Mouse (Mus musculus) embryonic facial prominence, embryonic 12.5 days (tissue): ENCODE data around the gene Gpx4. TPM values are rescaled to one million over a fixed set of nuclear protein-coding genes. Genes with fewer than 3 reads are reported as not detected.
A peak's percentile ranks its signal among the peaks of the same experiment; 100 is the strongest.

ENCODE experiments used
- ATAC-seq: fragments of 200-750 bp; cut with Nextera tagmentation; 2 replicates; pipeline ENCODE4 v1.8.0; 2017; ENCODE audit not compliant: insufficient number of reproducible peaks, insufficient read depth, low FRiP score, low TSS enrichment
- H3K27ac ChIP-seq: fragments of 300-500 bp; sonication (generic); 2 replicates; pipeline ENCODE4 v1.5.1; 2016; ENCODE audit warnings: mild to moderate bottlenecking
- H3K27me3 ChIP-seq: fragments of 300-500 bp; sonication (generic); 2 replicates; pipeline ENCODE4 v1.6.1; 2016; ENCODE audit warnings: mild to moderate bottlenecking, moderate library complexity
- H3K36me3 ChIP-seq: fragments of 300-500 bp; sonication (generic); 2 replicates; pipeline ENCODE4 v1.6.1; 2016; ENCODE audit warnings: mild to moderate bottlenecking
- H3K4me1 ChIP-seq: fragments of 300-500 bp; sonication (generic); 2 replicates; pipeline ENCODE4 v1.6.1; 2016
- H3K4me2 ChIP-seq: fragments of 300-500 bp; sonication (generic); replicated peaks from 2 replicates; pipeline ENCODE4 v1.6.1; 2016; ENCODE audit warnings: mild to moderate bottlenecking, moderate library complexity
- H3K4me3 ChIP-seq: fragments of 300-500 bp; sonication (generic); 2 replicates; pipeline ENCODE4 v1.5.1; 2016; ENCODE audit warnings: mild to moderate bottlenecking
- H3K9ac ChIP-seq: fragments of 300-500 bp; sonication (generic); 2 replicates; pipeline ENCODE4 v1.6.1; 2016; ENCODE audit warnings: mild to moderate bottlenecking, moderate library complexity
- H3K9me3 ChIP-seq: fragments of 300-500 bp; sonication (generic); 2 replicates; pipeline ENCODE4 v1.6.1; 2016; ENCODE audit warnings: mild to moderate bottlenecking, moderate library complexity
- whole genome bisulfite sequencing: fragments of 180-500 bp; shearing (Covaris S2); methylation state at CpG from one replicate; pipeline ENCODE4 v1.1.7; 2016; 5-methylcytosine and 5-hydroxymethylcytosine counted together
- polyA plus RNA-seq: library from polyadenylated mRNA; unstranded; fragments of >200 nt; fragmentation: Nextera tagmentation; extraction: Ambion mirVana; gene quantifications from 2 replicates; pipeline ENCODE4 v1.2.1, GENCODE M21; 2016

The Gpx4 gene
- polyA plus RNA-seq, 1 experiment from 2014 or later: 475 TPM

DNA sequence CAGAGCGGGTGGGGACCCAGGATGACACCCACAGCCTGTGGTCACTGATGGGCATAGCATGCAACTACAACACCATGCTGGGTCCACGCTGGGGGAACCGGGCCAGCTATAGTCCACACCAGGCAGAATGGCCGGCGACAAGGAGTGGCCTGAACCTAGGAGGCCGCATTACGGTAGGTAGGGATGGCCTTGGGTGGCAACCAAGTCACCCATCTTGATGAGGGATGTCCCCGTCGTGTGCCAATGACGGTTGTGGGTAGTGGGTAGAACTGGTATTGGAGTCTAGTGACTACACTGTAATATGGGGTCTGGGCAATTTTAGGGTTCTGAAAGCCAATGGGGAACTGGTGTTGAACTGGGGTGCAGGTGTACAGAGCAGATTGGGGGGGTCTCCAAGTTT lies 30.0 kb upstream of the Gpx4 start:
- H3K4me1 ChIP-seq: peaks cover 19% of the 10 kb centered on the region
- H3K9me3 ChIP-seq: no peaks in the 10 kb centered on the region
- H3K36me3 ChIP-seq: peaks cover 1% of the 10 kb centered on the region; the same call in 1 of the 2 replicates
- no peak overlapping the region for H3K4me3 ChIP-seq
- no peak overlapping the region for H3K9ac ChIP-seq
- no peak overlapping the region for H3K27ac ChIP-seq
- WGBS: 90% methylated on average over 10 of the region's 10 CpGs
- no peak for ATAC-seq
- peaks cover 60% of the 10 kb centered on the region for H3K27me3 ChIP-seq
- no peak overlapping the region for H3K4me2 ChIP-seq

DNA sequence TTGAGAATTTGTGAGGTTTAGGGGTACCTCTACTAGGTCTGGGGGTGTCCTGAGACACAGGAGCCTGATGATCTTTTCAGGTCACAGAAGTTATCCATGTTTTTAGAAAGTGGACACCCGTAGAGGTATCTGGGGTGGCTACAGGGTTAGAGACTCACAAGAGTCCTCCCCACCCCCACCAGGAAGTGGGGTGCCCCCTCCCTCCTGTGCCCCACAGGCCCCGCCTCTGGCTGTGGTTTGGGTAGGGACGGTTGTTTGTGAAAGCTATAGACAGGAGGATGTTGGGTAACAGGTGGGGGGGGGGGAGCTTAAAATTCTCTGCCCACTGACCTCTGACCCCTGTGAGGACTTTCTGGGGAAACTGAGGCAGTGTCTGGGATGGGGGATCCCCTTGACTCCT lies 29.6 kb upstream of the Gpx4 start:
- Histone ChIP-seq H3K36me3 (no peaks in the 10 kb centered on the region), H3K4me2 (no peak overlapping the region), H3K27me3 (peaks cover 56% of the 10 kb centered on the region), H3K4me3 (no peak overlapping the region), H3K9me3 (no peaks in the 10 kb centered on the region), H3K27ac (no peak overlapping the region), H3K4me1 (peaks cover 19% of the 10 kb centered on the region), H3K9ac (no peak overlapping the region)
- 81% methylated on average over 3 of the region's 3 CpGs for whole genome bisulfite sequencing
- no peak for ATAC-seq

DNA sequence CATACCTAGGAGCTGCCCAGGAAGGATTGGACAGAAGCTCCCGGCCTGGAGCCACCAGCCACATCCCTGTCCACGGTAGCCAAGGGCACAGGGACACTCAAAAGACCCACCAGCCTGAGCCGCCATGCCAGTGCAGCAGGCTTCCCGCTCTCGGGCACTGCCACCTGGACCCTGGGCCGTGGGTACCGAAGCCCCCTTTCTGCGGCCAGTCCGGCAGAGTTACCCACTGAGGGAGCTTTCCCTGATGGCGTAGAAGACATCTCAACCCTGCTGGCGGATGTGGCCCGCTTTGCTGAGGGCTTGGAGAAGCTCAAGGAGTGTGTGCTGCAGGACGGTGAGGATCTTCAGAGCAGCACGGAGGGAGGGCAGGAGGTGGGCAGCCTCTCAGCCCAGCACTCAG lies 29.2 kb upstream of the Gpx4 start:
- Histone ChIP-seq H3K9me3 (no peaks in the 10 kb centered on the region), H3K4me2 (no peak overlapping the region), H3K4me3 (no peak overlapping the region), H3K4me1 (peaks cover 19% of the 10 kb centered on the region), H3K9ac (no peak overlapping the region), H3K27ac (no peak overlapping the region), H3K36me3 (no peaks in the 10 kb centered on the region), H3K27me3 (peaks cover 53% of the 10 kb centered on the region)
- ATAC-seq: no peak
- WGBS: 83% methylated on average over 14 of the region's 14 CpGs

GRCm38 (mm10) chr10:80018739-80019297 lies 28.1 kb upstream of the Gpx4 start:
- Histone ChIP-seq H3K4me1 (peaks cover 19% of the 10 kb centered on the region), H3K9ac (peak overlapping the region; percentile 17; the same call in 1 of the 2 replicates), H3K9me3 (no peaks in the 10 kb centered on the region), H3K27me3 (peaks cover 43% of the 10 kb centered on the region), H3K27ac (no peak overlapping the region), H3K36me3 (no peaks in the 10 kb centered on the region), H3K4me2 (peak overlapping the region; percentile 28), H3K4me3 (no peak overlapping the region)
- 6% methylated on average over 10 of the region's 15 CpGs for WGBS
- ATAC-seq: 0 out of 2 replicates have a peak, but pooled peaks have one; percentile 8

DNA sequence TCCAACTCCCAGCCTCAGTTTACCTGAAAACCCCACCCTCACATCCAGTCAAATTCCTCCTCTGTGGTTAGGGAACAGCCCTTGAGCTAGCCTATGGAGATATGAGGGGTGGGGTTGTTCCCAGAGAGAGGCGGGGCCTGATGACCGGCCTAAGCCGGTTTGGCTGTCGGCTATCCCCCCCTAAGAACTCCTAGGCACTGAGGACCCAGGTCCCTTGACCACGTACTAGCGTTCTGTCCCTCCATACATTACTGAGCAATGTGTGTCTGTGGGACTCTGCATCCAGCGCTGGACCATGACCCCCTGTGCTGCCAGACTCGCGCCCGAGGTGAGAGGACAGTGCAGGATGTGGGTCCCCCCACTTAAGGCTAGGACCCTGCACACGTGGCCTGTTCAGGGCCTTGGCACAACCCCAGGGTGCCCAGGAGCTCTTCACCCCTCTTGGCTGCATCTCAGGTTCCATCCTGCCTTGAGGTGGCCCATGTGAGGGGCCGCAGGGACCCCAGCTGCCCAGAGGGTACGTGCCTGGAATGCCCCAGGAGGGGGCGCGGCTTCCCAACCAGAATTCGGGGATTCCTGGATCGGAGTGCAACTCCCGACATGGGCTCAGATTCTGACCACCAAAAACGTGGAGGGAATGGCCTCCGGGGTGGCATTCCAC lies 27.4 kb upstream of the Gpx4 start:
- H3K9ac ChIP-seq: peak overlapping the region; percentile 15
- WGBS: 6% methylated on average over 20 of the region's 20 CpGs
- ATAC-seq: peak; percentile 45
- no peaks in the 10 kb centered on the region for H3K9me3 ChIP-seq
- peak overlapping the region; percentile 28 for H3K4me2 ChIP-seq
- H3K27me3 ChIP-seq: peaks cover 35% of the 10 kb centered on the region
- peak overlapping the region; percentile 8 for H3K4me3 ChIP-seq
- H3K27ac ChIP-seq: no peak overlapping the region
- peaks cover 19% of the 10 kb centered on the region for H3K4me1 ChIP-seq
- no peaks in the 10 kb centered on the region for H3K36me3 ChIP-seq

DNA sequence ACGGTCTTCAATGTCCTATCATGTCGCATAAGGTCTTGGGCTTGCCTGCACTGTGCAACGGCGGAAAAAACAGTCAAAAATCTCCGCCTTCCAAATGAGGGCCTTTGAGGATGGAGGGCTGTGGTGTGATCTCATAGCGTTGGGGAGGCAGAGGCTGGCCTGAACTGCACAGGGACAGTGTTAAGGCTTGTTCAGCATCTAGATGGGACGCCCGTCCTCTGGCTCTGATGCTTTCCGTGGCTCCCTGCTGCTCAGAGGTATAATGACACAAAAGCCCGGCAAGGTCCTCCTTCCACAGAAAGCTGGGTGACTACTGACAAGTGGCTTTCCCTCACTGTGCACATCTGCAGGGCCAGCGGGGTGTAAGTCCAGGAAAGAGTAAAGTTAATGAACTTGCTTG lies 26.8 kb upstream of the Gpx4 start:
- WGBS: 20% methylated on average over 11 of the region's 11 CpGs
- Histone ChIP-seq H3K4me3 (peak overlapping the region; percentile 8), H3K4me1 (peaks cover 19% of the 10 kb centered on the region), H3K27ac (no peak overlapping the region), H3K9ac (peak overlapping the region; percentile 15), H3K9me3 (no peaks in the 10 kb centered on the region), H3K27me3 (peaks cover 29% of the 10 kb centered on the region), H3K36me3 (no peaks in the 10 kb centered on the region), H3K4me2 (peak overlapping the region; percentile 28)
- ATAC-seq: no peak

DNA sequence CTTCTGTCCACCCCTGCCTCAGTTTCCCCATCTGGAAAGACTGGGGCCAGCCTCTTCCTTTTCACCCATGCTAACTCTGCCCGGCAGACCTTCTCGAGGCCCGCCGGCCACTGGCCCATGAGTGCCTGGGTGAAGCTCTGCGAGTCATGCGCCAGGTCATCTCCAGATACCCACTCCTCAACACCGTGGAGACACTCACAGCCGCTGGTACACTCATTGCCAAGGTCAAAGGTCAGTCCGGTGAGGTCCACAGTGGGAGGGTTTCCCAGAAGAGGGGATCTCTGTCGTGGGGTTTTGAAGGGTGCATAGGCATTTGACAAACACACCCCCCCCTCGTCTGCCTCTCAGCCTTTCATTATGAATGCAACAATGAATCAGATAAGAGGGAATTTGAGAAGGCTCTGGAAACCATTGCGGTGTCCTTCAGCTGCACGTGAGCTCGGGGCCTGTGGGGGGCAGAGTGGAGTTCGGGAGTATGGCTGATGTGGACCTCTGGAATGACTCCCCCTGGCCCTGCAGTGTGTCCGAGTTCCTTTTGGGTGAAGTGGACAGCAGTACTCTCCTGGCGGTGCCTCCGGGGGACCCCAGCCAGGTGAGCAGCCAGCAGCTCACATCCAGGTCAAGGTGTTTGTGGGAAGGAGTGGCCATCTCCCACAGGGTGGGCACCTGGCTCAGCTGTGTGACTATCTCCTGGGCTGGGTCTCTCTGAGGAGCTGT lies 26.2 kb upstream of the Gpx4 start:
- ATAC-seq: no peak
- peaks cover 19% of the 10 kb centered on the region for H3K4me1 ChIP-seq
- peak overlapping the region; percentile 28; the same call in 1 of the 2 replicates for H3K4me2 ChIP-seq
- no peaks in the 10 kb centered on the region for H3K36me3 ChIP-seq
- no peak overlapping the region for H3K9ac ChIP-seq
- H3K9me3 ChIP-seq: no peaks in the 10 kb centered on the region
- H3K27me3 ChIP-seq: peaks cover 23% of the 10 kb centered on the region
- no peak overlapping the region for H3K27ac ChIP-seq
- H3K4me3 ChIP-seq: 0 out of 2 replicates have a peak overlapping the region, but pooled peaks have one; percentile 8
- 84% methylated on average over 18 of the region's 18 CpGs for WGBS

DNA sequence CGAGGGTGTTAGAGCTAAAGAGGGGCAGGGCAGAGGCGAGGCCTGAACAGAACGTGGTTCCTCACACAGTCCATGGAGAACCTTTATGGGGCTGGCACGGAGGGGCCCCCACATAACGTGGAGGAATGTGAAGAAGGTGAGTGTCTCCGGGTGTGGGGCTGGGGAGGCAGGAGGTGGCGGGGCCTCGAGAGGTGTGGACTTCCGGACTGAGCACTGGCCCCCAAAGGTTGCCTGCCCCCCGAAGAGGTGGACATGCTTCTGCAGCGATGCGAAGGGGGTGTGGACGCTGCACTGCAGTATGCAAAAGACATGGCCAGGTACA lies 25.7 kb upstream of the Gpx4 start:
- no peak overlapping the region for H3K9ac ChIP-seq
- H3K36me3 ChIP-seq: no peaks in the 10 kb centered on the region
- WGBS: 90% methylated on average over 13 of the region's 13 CpGs
- no peak overlapping the region for H3K4me3 ChIP-seq
- no peak overlapping the region for H3K27ac ChIP-seq
- no peaks in the 10 kb centered on the region for H3K9me3 ChIP-seq
- peaks cover 19% of the 10 kb centered on the region for H3K4me1 ChIP-seq
- no peak for ATAC-seq
- no peak overlapping the region for H3K4me2 ChIP-seq
- H3K27me3 ChIP-seq: peaks cover 18% of the 10 kb centered on the region

- Histone ChIP-seq H3K4me3 (no peak overlapping the region), H3K36me3 (no peaks in the 10 kb centered on the region)
These were observed 24.8 kb upstream of the Gpx4 start for GRCm38 (mm10) chr10:80022164-80022563.

GRCm38 (mm10) chr10:80022806-80023205 lies 24.2 kb upstream of the Gpx4 start:
- Histone ChIP-seq H3K27me3 (peaks cover 9% of the 10 kb centered on the region), H3K4me2 (no peak overlapping the region), H3K4me1 (peaks cover 19% of the 10 kb centered on the region), H3K9me3 (no peaks in the 10 kb centered on the region), H3K9ac (no peak overlapping the region), H3K36me3 (no peaks in the 10 kb centered on the region), H3K27ac (no peak overlapping the region), H3K4me3 (no peak overlapping the region)
- no peak for ATAC-seq
- WGBS: 98% methylated on average over 8 of the region's 8 CpGs

More at GRCm38 (mm10) chr10:80022164-80022563, 24.8 kb upstream of the Gpx4 start:
- Histone ChIP-seq H3K9ac (no peak overlapping the region), H3K27ac (no peak overlapping the region), H3K9me3 (no peaks in the 10 kb centered on the region), H3K4me1 (peaks cover 19% of the 10 kb centered on the region), H3K4me2 (no peak overlapping the region), H3K27me3 (peaks cover 11% of the 10 kb centered on the region)
- WGBS: 87% methylated on average over 12 of the region's 12 CpGs
- no peak for ATAC-seq

- no peak for ATAC-seq
- no peak overlapping the region for H3K4me2 ChIP-seq
- no peaks in the 10 kb centered on the region for H3K36me3 ChIP-seq
- peaks cover 7% of the 10 kb centered on the region; the same call in 1 of the 2 replicates for H3K27me3 ChIP-seq
- 88% methylated on average over 5 of the region's 5 CpGs for WGBS
- no peak overlapping the region for H3K4me3 ChIP-seq
- H3K9ac ChIP-seq: no peak overlapping the region
- no peaks in the 10 kb centered on the region for H3K9me3 ChIP-seq
- peaks cover 16% of the 10 kb centered on the region for H3K4me1 ChIP-seq
- no peak overlapping the region for H3K27ac ChIP-seq
These were observed 23.2 kb upstream of the Gpx4 start for GRCm38 (mm10) chr10:80023758-80024157.
